ENCODE assay signal across 31 mouse cellular contexts in genomic region chr10:39316533-39316932, GRCm38 (mm10). TPM values are rescaled to one million over a fixed set of nuclear protein-coding genes. Genes with fewer than 3 reads are reported as not detected.
A peak's percentile ranks its signal among the peaks of the same experiment; 100 is the strongest.
DNase-seq lines count a peak whose midpoint lies in the region; ATAC-seq and TF ChIP-seq lines count a peak whose summit lies in the region.
"Had no signal": no experiment of that assay in that cellular context is flagged by ENCODE, and none has a peak within 500 bp of the region (broad histone marks: within the 10 kb centered on the region; RNA-seq: fewer than 3 reads in every experiment).

No protein-coding gene starts in this region.

- WGBS in lung, embryonic 14.5 days: 53% methylated on average over 4 of the region's 4 CpGs
- WGBS in lung, adult 2 months: 50% methylated on average over 4 of the region's 4 CpGs
- 47% methylated on average over 4 of the region's 4 CpGs for WGBS in heart, postnatal 0 days
- 54% methylated on average over 4 of the region's 4 CpGs for WGBS in intestine, embryonic 15.5 days

- TF ChIP-seq POLR2A in lung, adult 2 months (IDR thresholded peaks at IDR 0.05; ENCODE audit: borderline replicate concordance, extremely low read depth, low read depth, low read length): no peak

- H3K4me2 ChIP-seq in lung, embryonic 14.5 days: no peak overlapping the region
- no peak overlapping the region for H3K4me2 ChIP-seq in heart, postnatal 0 days (ENCODE audit: low read depth, low read length)
- no peak overlapping the region for H3K4me2 ChIP-seq in intestine, embryonic 15.5 days (replicated peaks)
- H3K4me2 ChIP-seq: forebrain, embryonic 15.5 days; kidney, embryonic 15.5 days; limb, embryonic 15.5 days; liver, embryonic 15.5 days; neural tube, embryonic 13.5 days; stomach, embryonic 15.5 days had no signal

- no peak for TF ChIP-seq EP300 in heart, postnatal 0 days (IDR thresholded peaks at IDR 0.05; ENCODE audit: low read depth)

- H3K27ac ChIP-seq in lung, embryonic 14.5 days (ENCODE audit: low read depth): no peak overlapping the region
- H3K27ac ChIP-seq in heart, postnatal 0 days (ENCODE audit: low read depth): peak overlapping the region; percentile 46; the same call in 1 of the 2 replicates
- H3K27ac ChIP-seq in intestine, embryonic 15.5 days: no peak overlapping the region
- H3K27ac ChIP-seq: forebrain, embryonic 15.5 days; hindbrain, postnatal 0 days; kidney, embryonic 15.5 days; limb, embryonic 15.5 days; liver, embryonic 15.5 days; macrophage; midbrain, embryonic 10.5 days; neural tube, embryonic 13.5 days; stomach, embryonic 15.5 days had no signal

- peak; percentile 27 for DNase-seq in gastrocnemius, postnatal 25 days
- no peak for DNase-seq in gastrocnemius, adult 8-10 months (ENCODE audit: low spot score in 2 of 2)
- DNase-seq in lung, embryonic 14.5 days: peak; percentile 29
- no peak for DNase-seq in lung, adult 2 months
- DNase-seq in heart, postnatal 0 days (ENCODE audit: low spot score): peak; percentile 18
- DNase-seq in liver: no peak
- DNase-seq: adrenal gland, adult 2 months; B cell, adult 2 months; cerebellum, adult 11 months; kidney, postnatal 36 days; layer of hippocampus, postnatal 36 days; right cerebral cortex, adult 18-20 months; right cerebral cortex, postnatal 4 days; thymus, postnatal 25 days had no signal

- no peak overlapping the region for H3K9ac ChIP-seq in lung, embryonic 14.5 days
- H3K9ac ChIP-seq in heart, postnatal 0 days (replicated peaks; ENCODE audit: low read depth, low read length): no peak overlapping the region
- no peak overlapping the region for H3K9ac ChIP-seq in intestine, embryonic 15.5 days
- H3K9ac ChIP-seq: forebrain, embryonic 15.5 days; kidney, embryonic 15.5 days; limb, embryonic 15.5 days; liver, embryonic 15.5 days; neural tube, embryonic 13.5 days; stomach, embryonic 15.5 days had no signal

- no peaks in the 10 kb centered on the region for H3K9me3 ChIP-seq in lung, embryonic 14.5 days (ENCODE audit: low read depth, low read length)
- no peaks in the 10 kb centered on the region for H3K9me3 ChIP-seq in heart, postnatal 0 days (replicated peaks; ENCODE audit: control insufficient read depth, low read length)
- H3K9me3 ChIP-seq in intestine, embryonic 15.5 days: no peaks in the 10 kb centered on the region
- H3K9me3 ChIP-seq: forebrain, embryonic 15.5 days; G1E; kidney, embryonic 15.5 days; limb, embryonic 15.5 days; liver, embryonic 15.5 days; midbrain, embryonic 10.5 days; neural tube, embryonic 13.5 days; stomach, embryonic 15.5 days had no signal

- H3K4me1 ChIP-seq in lung, embryonic 14.5 days (ENCODE audit: insufficient read depth): peaks cover 9% of the 10 kb centered on the region
- no peaks in the 10 kb centered on the region for H3K4me1 ChIP-seq in lung, adult 2 months (ENCODE audit: control insufficient read depth, insufficient read depth, low read length)
- peaks cover 11% of the 10 kb centered on the region for H3K4me1 ChIP-seq in heart, postnatal 0 days (ENCODE audit: control insufficient read depth, insufficient read depth)
- H3K4me1 ChIP-seq in intestine, embryonic 15.5 days (replicated peaks): peaks cover 9% of the 10 kb centered on the region; the same call in 1 of the 2 replicates
- H3K4me1 ChIP-seq: liver, embryonic 15.5 days had no signal

- H3K4me3 ChIP-seq in lung, embryonic 14.5 days (ENCODE audit: low read depth, low read length): no peak overlapping the region
- H3K4me3 ChIP-seq in lung, adult 2 months (replicated peaks; ENCODE audit: extremely low read depth, low read depth, low read length): no peak overlapping the region
- H3K4me3 ChIP-seq in heart, postnatal 0 days (ENCODE audit: low read depth, low read length): no peak overlapping the region
- no peak overlapping the region for H3K4me3 ChIP-seq in intestine, embryonic 15.5 days (replicated peaks)
- H3K4me3 ChIP-seq: forebrain, embryonic 15.5 days; kidney, embryonic 15.5 days; limb, embryonic 15.5 days; liver, embryonic 15.5 days; midbrain, embryonic 10.5 days; myocyte; neural tube, embryonic 13.5 days; stomach, embryonic 15.5 days had no signal

- ATAC-seq in lung, embryonic 14.5 days (ENCODE audit: insufficient read depth): no peak
- no peak for ATAC-seq in heart, postnatal 0 days (ENCODE audit: insufficient read depth, low read depth)
- ATAC-seq in intestine, embryonic 15.5 days: no peak
- ATAC-seq: forebrain, embryonic 15.5 days; hindbrain, postnatal 0 days; intestine, postnatal 0 days; lung, postnatal 0 days; midbrain, embryonic 16.5 days; Patski had no signal

- H3K27me3 ChIP-seq in lung, embryonic 14.5 days (ENCODE audit: insufficient read depth, low read length): no peaks in the 10 kb centered on the region
- no peaks in the 10 kb centered on the region for H3K27me3 ChIP-seq in heart, postnatal 0 days (ENCODE audit: control insufficient read depth, insufficient read depth, low read length)
- no peaks in the 10 kb centered on the region for H3K27me3 ChIP-seq in intestine, embryonic 15.5 days (replicated peaks)
- H3K27me3 ChIP-seq: CH12.LX; forebrain, embryonic 15.5 days; limb, embryonic 15.5 days; liver, embryonic 15.5 days; neural tube, embryonic 13.5 days; Patski; stomach, embryonic 15.5 days had no signal

- TF ChIP-seq CTCF in lung, embryonic 14.5 days (IDR thresholded peaks at IDR 0.05; ENCODE audit: low read depth): no peak
- no peak for TF ChIP-seq CTCF in lung, adult 2 months (IDR thresholded peaks at IDR 0.05; ENCODE audit: insufficient read depth, low read length)
- no peak for TF ChIP-seq CTCF in heart, postnatal 0 days (IDR thresholded peaks at IDR 0.05; ENCODE audit: low read depth)

- no peaks in the 10 kb centered on the region for H3K36me3 ChIP-seq in lung, embryonic 14.5 days (ENCODE audit: insufficient read depth)
- H3K36me3 ChIP-seq in heart, postnatal 0 days (replicated peaks; ENCODE audit: control insufficient read depth, insufficient read depth, low read length): no peaks in the 10 kb centered on the region
- H3K36me3 ChIP-seq in intestine, embryonic 15.5 days: no peaks in the 10 kb centered on the region
- H3K36me3 ChIP-seq: forebrain, embryonic 15.5 days; G1E; kidney, embryonic 15.5 days; limb, embryonic 15.5 days; liver, embryonic 15.5 days; midbrain, embryonic 10.5 days; neural tube, embryonic 13.5 days; stomach, embryonic 15.5 days had no signal

RNA-seq across cellular contexts. Expression of gene Fyn, which starts 52.1 kb away (rescaled TPM):
- total RNA-seq in gastrocnemius, postnatal 25 days (2021): 1 to 10 TPM; 7.1 to 9.8 TPM
- total RNA-seq in gastrocnemius, adult 8-10 months (2022): 1 to 10 TPM; 2.8 to 7.3 (median 5.7) TPM
- 27.8 and 30.3 TPM in 2 replicates for polyA plus RNA-seq in lung, embryonic 14.5 days (2014; fragmentation: Nextera tagmentation; extraction: Ambion mirVana)
- 26.0 and 29.2 TPM in 2 replicates for polyA plus RNA-seq in lung, adult 2 months (2012; rRNA removed)
- 24.1 and 34.3 TPM in 2 replicates for total RNA-seq in heart, postnatal 0 days (2014; rRNA removed; ENCODE audit: low replicate concordance)
- 10.3 and 10.8 TPM in 2 replicates for polyA plus RNA-seq in heart, postnatal 0 days (2015; fragmentation: Nextera tagmentation; extraction: Ambion mirVana)
- polyA plus RNA-seq in intestine, embryonic 15.5 days (2015; fragmentation: Nextera tagmentation; extraction: Ambion mirVana): 21.3 and 23.4 TPM in 2 replicates

Comparison
In these comparisons a context has a peak if more than half of its experiments do, and no peak if none do; other contexts are left out.
1. DNase-seq: peak in gastrocnemius, postnatal 25 days (single experiment), lung, embryonic 14.5 days (single experiment) and heart, postnatal 0 days (single experiment); none in gastrocnemius, adult 8-10 months (0 of 2), lung, adult 2 months (single experiment) and liver (single experiment).